Mouse (Mus musculus): ENCODE results near the gene Spop. TPM values are rescaled to one million over a fixed set of nuclear protein-coding genes. Genes with fewer than 3 reads are reported as not detected.

Spop gene
- polyA plus RNA-seq, 1 experiment from 2014 or later, result 72.5 TPM

DNA sequence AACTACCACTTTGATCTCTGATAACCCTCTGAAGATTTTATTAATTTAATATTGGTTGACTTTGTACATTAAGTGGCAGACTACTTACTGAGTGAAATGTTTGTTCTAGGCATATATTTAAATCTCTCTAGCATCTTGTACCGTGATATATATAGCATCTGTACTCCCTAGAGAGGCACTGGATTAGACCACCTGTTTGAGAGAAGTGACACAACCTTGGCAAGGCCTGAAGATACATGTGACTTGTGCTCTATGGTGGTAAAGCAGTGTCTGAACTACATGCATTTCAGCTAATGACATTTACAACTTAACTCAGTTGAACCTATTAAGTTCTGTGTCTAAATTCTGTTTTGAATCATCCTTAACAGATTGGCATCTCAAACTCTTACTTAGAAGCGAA is 59.1 kb downstream of the Spop start:
- Histone ChIP-seq H3K27me3 (ENCODE audit: control insufficient read depth, insufficient read depth, low read depth, low read length) (no peaks in the 10 kb centered on the region), H3K9ac (ENCODE audit: low read depth, low read length) (no peak overlapping the region), H3K4me1 (ENCODE audit: control insufficient read depth, low read depth, low read length) (no peaks in the 10 kb centered on the region), H3K4me2 (ENCODE audit: low read depth, low read length) (no peak overlapping the region), H3K36me3 (ENCODE audit: control insufficient read depth, insufficient read depth) (peaks cover 19% of the 10 kb centered on the region), H3K27ac (ENCODE audit: low read length) (no peak overlapping the region), H3K9me3 (replicated peaks; ENCODE audit: control insufficient read depth, low read length) (no peaks in the 10 kb centered on the region), H3K4me3 (ENCODE audit: low read depth, low read length) (no peak overlapping the region)
- no peak for ATAC-seq (ENCODE audit: low read depth)
- 80% methylated on average over 2 of the region's 2 CpGs for WGBS (ENCODE audit: insufficient replicate concordance)

DNA sequence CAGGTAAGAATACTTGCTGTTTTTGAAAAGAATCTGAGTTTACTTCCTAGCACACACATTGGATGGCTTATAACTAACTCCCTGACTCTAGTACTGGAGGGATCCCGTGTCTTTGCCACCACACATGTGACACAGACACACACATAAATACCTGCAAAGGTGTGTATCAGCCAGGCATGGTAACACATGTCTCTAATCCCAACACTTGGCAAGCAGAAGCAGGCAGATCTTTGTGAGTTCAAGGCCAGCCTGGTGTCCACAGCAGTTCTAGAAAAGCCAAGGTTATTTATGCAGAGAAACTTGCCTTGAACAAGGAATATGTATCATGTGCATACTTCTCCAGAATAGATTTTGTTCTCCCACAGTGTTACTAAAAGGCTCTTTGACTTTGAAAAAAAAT is 59.6 kb downstream of the Spop start:
- no peaks in the 10 kb centered on the region for H3K4me1 ChIP-seq (ENCODE audit: control insufficient read depth, low read depth, low read length)
- H3K36me3 ChIP-seq (ENCODE audit: control insufficient read depth, insufficient read depth), result peaks cover 19% of the 10 kb centered on the region
- no peak overlapping the region for H3K4me3 ChIP-seq (ENCODE audit: low read depth, low read length)
- 82% methylated on average over 1 of the region's 1 CpGs for WGBS (ENCODE audit: insufficient replicate concordance)
- no peak overlapping the region for H3K27ac ChIP-seq (ENCODE audit: low read length)
- no peak for ATAC-seq (ENCODE audit: low read depth)
- H3K27me3 ChIP-seq (ENCODE audit: control insufficient read depth, insufficient read depth, low read depth, low read length), result no peaks in the 10 kb centered on the region
- H3K9ac ChIP-seq (ENCODE audit: low read depth, low read length), result no peak overlapping the region
- H3K4me2 ChIP-seq (ENCODE audit: low read depth, low read length), result no peak overlapping the region
- no peaks in the 10 kb centered on the region for H3K9me3 ChIP-seq (replicated peaks; ENCODE audit: control insufficient read depth, low read length)

DNA sequence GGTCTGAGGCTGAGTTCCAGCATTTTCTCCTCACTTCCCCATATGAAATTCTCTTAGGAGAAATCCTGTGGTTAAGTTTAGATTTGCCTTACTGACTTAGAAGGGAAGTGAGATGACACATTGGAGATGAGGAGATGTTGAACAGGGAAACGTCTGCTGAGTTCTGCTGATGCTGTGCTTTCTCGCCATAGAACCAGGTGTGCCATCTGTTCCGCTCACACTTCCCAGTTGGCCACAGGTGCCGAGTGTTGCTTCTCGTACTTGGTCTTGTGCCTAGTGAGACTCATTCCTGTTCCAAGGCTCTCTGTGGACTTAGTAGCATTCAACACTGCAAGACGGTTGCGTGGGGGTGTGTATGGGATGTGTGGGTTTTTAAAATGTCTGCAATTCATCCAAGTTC is 62.4 kb downstream of the Spop start:
- no peak overlapping the region for H3K9ac ChIP-seq (ENCODE audit: low read depth, low read length)
- H3K27ac ChIP-seq (ENCODE audit: low read length), result no peak overlapping the region
- ATAC-seq (ENCODE audit: low read depth), result no peak
- no peaks in the 10 kb centered on the region for H3K4me1 ChIP-seq (ENCODE audit: control insufficient read depth, low read depth, low read length)
- H3K4me2 ChIP-seq (ENCODE audit: low read depth, low read length), result no peak overlapping the region
- H3K9me3 ChIP-seq (replicated peaks; ENCODE audit: control insufficient read depth, low read length), result no peaks in the 10 kb centered on the region
- no peak overlapping the region for H3K4me3 ChIP-seq (ENCODE audit: low read depth, low read length)
- H3K27me3 ChIP-seq (ENCODE audit: control insufficient read depth, insufficient read depth, low read depth, low read length), result no peaks in the 10 kb centered on the region
- WGBS (ENCODE audit: insufficient replicate concordance), result 76% methylated on average over 7 of the region's 7 CpGs
- peaks cover 20% of the 10 kb centered on the region for H3K36me3 ChIP-seq (ENCODE audit: control insufficient read depth, insufficient read depth)

DNA sequence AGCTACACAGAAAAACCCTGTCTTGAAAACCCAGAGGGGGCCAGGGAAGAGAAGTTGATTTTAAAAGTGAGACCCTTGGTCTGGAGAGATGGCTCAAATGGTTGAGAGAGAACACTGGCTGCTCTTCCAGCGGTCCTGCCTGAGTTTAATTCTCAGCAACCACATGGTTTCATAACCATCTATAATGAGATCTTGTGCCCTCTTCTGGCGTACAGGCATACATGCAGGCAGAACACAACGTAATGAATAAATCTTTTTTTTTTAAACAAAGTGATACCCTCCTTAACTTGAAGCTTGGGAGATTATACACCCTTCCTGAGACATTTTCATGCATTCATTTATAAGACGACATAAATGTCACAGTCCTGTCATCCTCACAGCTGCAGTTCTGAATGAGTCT is 65.6 kb downstream of the Spop start:
- H3K9me3 ChIP-seq (replicated peaks; ENCODE audit: control insufficient read depth, low read length), result no peaks in the 10 kb centered on the region
- no peak overlapping the region for H3K27ac ChIP-seq (ENCODE audit: low read length)
- H3K36me3 ChIP-seq (ENCODE audit: control insufficient read depth, insufficient read depth), result peaks cover 16% of the 10 kb centered on the region
- H3K4me2 ChIP-seq (ENCODE audit: low read depth, low read length), result no peak overlapping the region
- no peaks in the 10 kb centered on the region for H3K27me3 ChIP-seq (ENCODE audit: control insufficient read depth, insufficient read depth, low read depth, low read length)
- 78% methylated on average over 4 of the region's 4 CpGs for WGBS (ENCODE audit: insufficient replicate concordance)
- no peaks in the 10 kb centered on the region for H3K4me1 ChIP-seq (ENCODE audit: control insufficient read depth, low read depth, low read length)
- H3K9ac ChIP-seq (ENCODE audit: low read depth, low read length), result no peak overlapping the region
- H3K4me3 ChIP-seq (ENCODE audit: low read depth, low read length), result no peak overlapping the region
- ATAC-seq (ENCODE audit: low read depth), result no peak

DNA sequence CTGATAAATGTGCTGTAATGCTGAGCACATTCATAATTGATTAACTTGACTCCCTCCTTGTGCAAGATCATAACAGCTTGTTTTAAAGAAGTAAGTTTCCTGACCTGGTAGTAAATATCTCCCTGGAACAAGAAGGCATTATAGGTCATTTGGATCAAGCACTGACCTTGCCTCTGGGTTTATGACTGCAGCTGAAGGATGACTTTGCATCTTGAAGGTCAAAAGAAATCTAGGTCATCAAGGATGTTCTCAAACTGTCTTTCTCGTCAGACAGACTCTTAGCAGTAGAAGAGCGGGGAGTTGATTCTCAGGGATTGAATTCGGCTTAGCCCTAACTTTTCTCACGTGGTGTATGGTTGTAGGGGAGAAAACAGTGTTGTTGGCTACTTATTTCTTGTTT is 66.8 kb downstream of the Spop start:
- Histone ChIP-seq H3K4me3 (ENCODE audit: low read depth, low read length) (no peak overlapping the region), H3K27ac (ENCODE audit: low read length) (no peak overlapping the region), H3K36me3 (ENCODE audit: control insufficient read depth, insufficient read depth) (peaks cover 16% of the 10 kb centered on the region), H3K4me2 (ENCODE audit: low read depth, low read length) (no peak overlapping the region), H3K4me1 (ENCODE audit: control insufficient read depth, low read depth, low read length) (no peaks in the 10 kb centered on the region), H3K9ac (ENCODE audit: low read depth, low read length) (no peak overlapping the region), H3K27me3 (ENCODE audit: control insufficient read depth, insufficient read depth, low read depth, low read length) (no peaks in the 10 kb centered on the region), H3K9me3 (replicated peaks; ENCODE audit: control insufficient read depth, low read length) (no peaks in the 10 kb centered on the region)
- 82% methylated on average over 4 of the region's 4 CpGs for WGBS (ENCODE audit: insufficient replicate concordance)
- ATAC-seq (ENCODE audit: low read depth), result no peak

DNA sequence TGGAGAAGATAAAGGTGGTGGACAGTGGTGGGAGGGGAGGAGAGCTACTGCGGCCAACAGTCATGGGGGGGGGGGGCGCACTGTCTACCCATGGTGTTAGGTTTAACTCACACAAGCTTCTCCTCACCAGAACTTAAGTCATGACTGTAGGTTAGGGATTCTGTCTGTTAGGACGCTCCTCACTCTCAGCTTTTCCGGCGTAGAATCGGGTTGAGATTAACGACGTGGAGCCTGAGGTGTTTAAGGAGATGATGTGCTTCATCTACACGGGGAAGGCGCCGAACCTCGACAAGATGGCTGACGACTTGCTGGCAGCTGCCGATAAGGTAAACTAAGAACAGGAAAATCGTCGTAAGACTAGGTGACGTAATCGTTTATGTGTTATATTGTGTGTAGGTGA is 71.8 kb downstream of the Spop start:
- no peak for ATAC-seq (ENCODE audit: low read depth)
- 92% methylated on average over 18 of the region's 18 CpGs for WGBS (ENCODE audit: insufficient replicate concordance)
- Histone ChIP-seq H3K27me3 (ENCODE audit: control insufficient read depth, insufficient read depth, low read depth, low read length) (no peaks in the 10 kb centered on the region), H3K36me3 (ENCODE audit: control insufficient read depth, insufficient read depth) (peaks cover 14% of the 10 kb centered on the region), H3K27ac (ENCODE audit: low read length) (no peak overlapping the region), H3K4me2 (ENCODE audit: low read depth, low read length) (no peak overlapping the region), H3K9me3 (replicated peaks; ENCODE audit: control insufficient read depth, low read length) (no peaks in the 10 kb centered on the region), H3K9ac (ENCODE audit: low read depth, low read length) (no peak overlapping the region), H3K4me3 (ENCODE audit: low read depth, low read length) (no peak overlapping the region), H3K4me1 (ENCODE audit: control insufficient read depth, low read depth, low read length) (no peaks in the 10 kb centered on the region)

DNA sequence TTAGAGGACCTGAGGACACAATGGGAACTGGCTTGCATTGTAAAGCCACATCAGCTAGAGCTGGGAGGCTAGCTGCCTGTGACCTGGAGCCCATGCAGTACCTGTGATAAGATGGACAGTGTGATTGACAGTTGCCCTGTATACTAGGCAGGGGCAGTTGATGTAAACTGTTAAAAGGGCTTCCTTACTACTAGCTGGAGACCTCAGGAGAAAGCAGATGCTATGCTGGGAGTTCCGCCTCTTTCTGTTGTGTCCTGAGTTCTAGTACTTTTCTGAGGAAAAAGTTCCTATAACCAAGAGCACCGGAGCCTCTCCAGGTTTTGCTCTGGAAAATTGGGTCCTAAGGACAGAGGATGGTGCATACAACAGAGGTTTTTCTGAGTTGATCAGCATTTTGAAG is 73.4 kb downstream of the Spop start:
- Histone ChIP-seq H3K9ac (ENCODE audit: low read depth, low read length) (no peak overlapping the region), H3K4me2 (ENCODE audit: low read depth, low read length) (no peak overlapping the region), H3K36me3 (ENCODE audit: control insufficient read depth, insufficient read depth) (peaks cover 26% of the 10 kb centered on the region), H3K4me3 (ENCODE audit: low read depth, low read length) (no peak overlapping the region), H3K9me3 (replicated peaks; ENCODE audit: control insufficient read depth, low read length) (no peaks in the 10 kb centered on the region), H3K4me1 (ENCODE audit: control insufficient read depth, low read depth, low read length) (no peaks in the 10 kb centered on the region), H3K27ac (ENCODE audit: low read length) (no peak overlapping the region), H3K27me3 (ENCODE audit: control insufficient read depth, insufficient read depth, low read depth, low read length) (no peaks in the 10 kb centered on the region)
- 94% methylated on average over 2 of the region's 2 CpGs for WGBS (ENCODE audit: insufficient replicate concordance)
- no peak for ATAC-seq (ENCODE audit: low read depth)

DNA sequence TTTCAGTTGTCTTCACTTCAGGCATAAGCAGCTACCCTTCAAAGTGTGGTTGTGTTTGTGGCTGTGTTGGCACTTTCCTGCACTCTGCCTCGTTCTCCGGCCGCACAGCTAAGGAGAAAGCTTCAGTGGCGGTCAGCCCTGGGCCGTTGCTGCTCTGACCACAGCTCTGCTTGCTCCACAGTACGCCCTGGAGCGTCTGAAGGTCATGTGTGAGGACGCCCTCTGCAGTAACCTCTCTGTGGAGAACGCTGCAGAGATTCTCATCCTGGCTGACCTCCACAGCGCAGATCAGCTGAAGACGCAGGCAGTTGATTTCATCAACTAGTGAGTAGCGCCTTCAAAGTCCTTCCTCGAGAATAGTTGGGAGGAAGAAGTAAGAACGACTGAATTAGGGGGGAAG is 76.2 kb downstream of the Spop start:
- no peak overlapping the region for H3K4me3 ChIP-seq (ENCODE audit: low read depth, low read length)
- no peak for ATAC-seq (ENCODE audit: low read depth)
- no peak overlapping the region for H3K27ac ChIP-seq (ENCODE audit: low read length)
- H3K4me1 ChIP-seq (ENCODE audit: control insufficient read depth, low read depth, low read length), result no peaks in the 10 kb centered on the region
- 78% methylated on average over 14 of the region's 14 CpGs for WGBS (ENCODE audit: insufficient replicate concordance)
- no peak overlapping the region for H3K9ac ChIP-seq (ENCODE audit: low read depth, low read length)
- H3K27me3 ChIP-seq (ENCODE audit: control insufficient read depth, insufficient read depth, low read depth, low read length), result no peaks in the 10 kb centered on the region
- no peaks in the 10 kb centered on the region for H3K9me3 ChIP-seq (replicated peaks; ENCODE audit: control insufficient read depth, low read length)
- no peak overlapping the region for H3K4me2 ChIP-seq (ENCODE audit: low read depth, low read length)
- peaks cover 23% of the 10 kb centered on the region for H3K36me3 ChIP-seq (ENCODE audit: control insufficient read depth, insufficient read depth)

DNA sequence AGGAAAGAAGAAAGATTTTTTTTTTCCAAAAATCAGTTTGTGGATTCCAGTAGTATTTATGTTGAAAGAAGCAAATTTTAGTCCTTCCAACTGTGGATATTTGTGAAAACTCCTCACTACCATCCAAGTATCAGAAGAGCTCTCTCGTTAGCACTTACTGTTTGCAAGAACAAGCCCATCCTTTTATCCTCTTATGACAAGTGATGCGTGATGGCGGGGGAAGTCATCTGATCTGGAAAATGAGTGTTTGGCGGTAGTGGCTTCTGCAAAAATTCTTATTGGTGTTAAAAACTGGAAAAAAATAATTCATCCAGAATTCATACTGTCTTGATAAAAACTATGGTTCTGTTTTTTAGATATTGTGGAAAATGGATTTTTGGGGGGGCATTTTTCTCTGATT is 78.4 kb downstream of the Spop start:
- no peak overlapping the region for H3K4me3 ChIP-seq (ENCODE audit: low read depth, low read length)
- no peak overlapping the region for H3K27ac ChIP-seq (ENCODE audit: low read length)
- no peak overlapping the region for H3K4me2 ChIP-seq (ENCODE audit: low read depth, low read length)
- no peaks in the 10 kb centered on the region for H3K27me3 ChIP-seq (ENCODE audit: control insufficient read depth, insufficient read depth, low read depth, low read length)
- peaks cover 16% of the 10 kb centered on the region for H3K36me3 ChIP-seq (ENCODE audit: control insufficient read depth, insufficient read depth)
- 86% methylated on average over 4 of the region's 4 CpGs for WGBS (ENCODE audit: insufficient replicate concordance)
- no peaks in the 10 kb centered on the region for H3K9me3 ChIP-seq (replicated peaks; ENCODE audit: control insufficient read depth, low read length)
- no peak overlapping the region for H3K9ac ChIP-seq (ENCODE audit: low read depth, low read length)
- H3K4me1 ChIP-seq (ENCODE audit: control insufficient read depth, low read depth, low read length), result no peaks in the 10 kb centered on the region
- ATAC-seq (ENCODE audit: low read depth), result no peak

DNA sequence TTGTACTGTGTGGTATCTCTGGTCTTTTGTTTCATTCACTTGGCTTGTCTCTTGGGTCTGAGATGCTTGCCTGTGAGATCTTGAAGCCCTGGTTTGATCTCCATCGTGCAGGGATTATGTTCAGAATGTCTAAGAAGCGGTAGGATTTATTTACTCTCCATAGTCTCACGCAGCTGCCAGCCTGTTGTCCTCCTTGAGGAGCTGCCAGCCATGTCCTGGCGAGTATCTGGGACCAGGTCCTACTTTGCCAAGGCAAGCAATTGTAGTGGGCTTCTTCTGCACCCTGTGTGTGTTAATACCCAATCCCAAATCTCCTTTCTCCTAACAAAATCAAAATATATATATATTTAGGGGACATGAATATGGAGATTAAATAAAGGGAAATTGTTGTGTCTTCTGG is 79.1 kb downstream of the Spop start:
- no peak overlapping the region for H3K9ac ChIP-seq (ENCODE audit: low read depth, low read length)
- H3K36me3 ChIP-seq (ENCODE audit: control insufficient read depth, insufficient read depth), result peaks cover 13% of the 10 kb centered on the region
- no peaks in the 10 kb centered on the region for H3K27me3 ChIP-seq (ENCODE audit: control insufficient read depth, insufficient read depth, low read depth, low read length)
- no peak for ATAC-seq (ENCODE audit: low read depth)
- no peak overlapping the region for H3K4me3 ChIP-seq (ENCODE audit: low read depth, low read length)
- no peak overlapping the region for H3K27ac ChIP-seq (ENCODE audit: low read length)
- WGBS (ENCODE audit: insufficient replicate concordance), result 87% methylated on average over 4 of the region's 4 CpGs
- no peaks in the 10 kb centered on the region for H3K9me3 ChIP-seq (replicated peaks; ENCODE audit: control insufficient read depth, low read length)
- H3K4me2 ChIP-seq (ENCODE audit: low read depth, low read length), result no peak overlapping the region
- no peaks in the 10 kb centered on the region for H3K4me1 ChIP-seq (ENCODE audit: control insufficient read depth, low read depth, low read length)

Data from liver, embryonic 16.5 days (tissue).